Mouse (Mus musculus): Measurements from ENCODE around the gene Cacna1e. TPM values are rescaled to one million over a fixed set of nuclear protein-coding genes. Genes with fewer than 3 reads are reported as not detected.

The Cacna1e gene
- total and polyA plus RNA-seq, 2 experiments from 2014 or later: 10.3 to 68.4 TPM

DNA sequence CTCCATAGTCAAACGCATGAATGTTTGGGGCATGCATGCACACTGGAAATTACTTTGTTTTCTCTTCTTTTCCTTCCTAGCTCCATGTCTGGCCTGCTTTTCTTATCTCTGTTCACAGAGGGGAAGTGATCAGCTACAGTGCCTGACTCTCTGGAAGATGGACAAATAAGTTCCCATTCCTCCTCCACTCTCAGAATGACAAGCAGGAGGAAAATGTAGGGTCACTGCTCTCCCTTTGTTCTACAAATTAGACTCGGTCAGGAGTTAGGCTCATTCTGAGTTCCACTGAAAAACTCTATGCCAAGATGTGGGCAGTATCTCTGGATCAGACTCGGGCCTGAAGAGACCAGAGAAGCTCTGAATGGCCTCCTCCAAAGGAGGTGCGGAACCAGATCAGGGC, 275.8 kb downstream of the Cacna1e start:
- Histone ChIP-seq H3K4me2 (ENCODE audit: low read depth, low read length, poor library complexity, severe bottlenecking) (no peak overlapping the region), H3K4me3 (ENCODE audit: low read depth, low read length) (no peak overlapping the region), H3K36me3 (ENCODE audit: insufficient read depth, low read length) (no peaks in the 10 kb centered on the region), H3K27ac (ENCODE audit: low read depth, low read length) (no peak overlapping the region), H3K4me1 (ENCODE audit: insufficient read depth, low read length) (no peaks in the 10 kb centered on the region), H3K9ac (replicated peaks; ENCODE audit: low read length, poor library complexity, severe bottlenecking) (no peak overlapping the region), H3K9me3 (ENCODE audit: low read length) (no peaks in the 10 kb centered on the region), H3K27me3 (ENCODE audit: insufficient read depth, low read length) (no peaks in the 10 kb centered on the region)
- ATAC-seq (ENCODE audit: low FRiP score): no peak
- WGBS: 53% methylated on average over 4 of the region's 4 CpGs
- TF ChIP-seq CTCF (IDR thresholded peaks at IDR 0.05): no peak
- no peak for DNase-seq (ENCODE audit: low spot score)

DNA sequence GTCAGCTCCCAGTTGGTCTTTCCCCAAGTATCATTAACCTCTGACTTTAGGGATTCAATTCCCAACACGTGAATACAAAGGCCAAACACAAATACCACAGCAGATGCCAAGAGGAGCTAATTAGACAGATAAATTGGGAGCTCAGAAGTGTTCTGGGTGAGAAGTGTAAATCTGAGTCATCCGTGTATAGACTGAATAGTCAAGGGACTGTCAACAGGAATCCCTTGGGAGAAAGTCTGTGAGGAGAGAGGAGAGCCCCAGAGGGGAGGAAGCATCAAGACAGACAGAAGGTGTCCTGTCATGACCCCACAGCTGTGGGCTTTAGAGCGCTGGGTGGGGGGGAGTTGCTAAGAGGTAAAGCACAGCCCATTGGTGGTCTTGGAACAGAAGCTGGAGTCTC, 276.9 kb downstream of the Cacna1e start:
- H3K4me1 ChIP-seq (ENCODE audit: insufficient read depth, low read length): no peaks in the 10 kb centered on the region
- WGBS: 73% methylated on average over 3 of the region's 3 CpGs
- no peak overlapping the region for H3K4me2 ChIP-seq (ENCODE audit: low read depth, low read length, poor library complexity, severe bottlenecking)
- DNase-seq (ENCODE audit: low spot score) (no peak), ATAC-seq (ENCODE audit: low FRiP score) (no peak)
- H3K27me3 ChIP-seq (ENCODE audit: insufficient read depth, low read length): no peaks in the 10 kb centered on the region
- H3K36me3 ChIP-seq (ENCODE audit: insufficient read depth, low read length): no peaks in the 10 kb centered on the region
- TF ChIP-seq CTCF (IDR thresholded peaks at IDR 0.05): no peak
- no peak overlapping the region for H3K9ac ChIP-seq (replicated peaks; ENCODE audit: low read length, poor library complexity, severe bottlenecking)
- no peak overlapping the region for H3K4me3 ChIP-seq (ENCODE audit: low read depth, low read length)
- H3K9me3 ChIP-seq (ENCODE audit: low read length): no peaks in the 10 kb centered on the region
- no peak overlapping the region for H3K27ac ChIP-seq (ENCODE audit: low read depth, low read length)

- WGBS: 95% methylated on average over 2 of the region's 2 CpGs
- Histone ChIP-seq H3K27me3 (ENCODE audit: insufficient read depth, low read length) (no peaks in the 10 kb centered on the region), H3K9me3 (ENCODE audit: low read length) (no peaks in the 10 kb centered on the region), H3K27ac (ENCODE audit: low read depth, low read length) (no peak overlapping the region), H3K36me3 (ENCODE audit: insufficient read depth, low read length) (no peaks in the 10 kb centered on the region), H3K4me1 (ENCODE audit: insufficient read depth, low read length) (no peaks in the 10 kb centered on the region), H3K4me3 (ENCODE audit: low read depth, low read length) (no peak overlapping the region), H3K4me2 (ENCODE audit: low read depth, low read length, poor library complexity, severe bottlenecking) (no peak overlapping the region), H3K9ac (replicated peaks; ENCODE audit: low read length, poor library complexity, severe bottlenecking) (no peak overlapping the region)
- ATAC-seq (ENCODE audit: low FRiP score) (no peak), DNase-seq (ENCODE audit: low spot score) (no peak)
- no peak for TF ChIP-seq CTCF (IDR thresholded peaks at IDR 0.05)
Measured at GRCm38 (mm10) chr1:154605601-154606000, 278.7 kb downstream of the Cacna1e start.

DNA sequence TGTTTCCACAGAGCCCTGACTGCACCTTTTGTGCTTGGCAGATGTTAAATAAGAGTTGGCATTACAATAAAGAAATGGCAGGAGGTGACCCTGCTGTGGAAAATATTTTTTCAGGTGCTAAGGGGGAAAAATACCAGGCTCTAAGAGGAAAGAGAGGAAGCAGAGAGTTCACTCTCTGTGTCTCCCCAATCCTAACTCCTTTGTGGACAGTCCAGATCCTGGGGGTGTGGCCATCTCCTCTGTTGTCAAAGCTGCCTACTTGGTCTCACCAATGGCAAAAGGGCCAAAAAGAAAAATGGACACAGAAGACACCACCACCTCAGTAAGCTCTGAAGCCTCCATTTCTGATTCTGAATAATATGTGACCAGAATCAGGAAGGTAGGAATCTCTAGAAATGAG, 280.5 kb downstream of the Cacna1e start:
- no peaks in the 10 kb centered on the region for H3K9me3 ChIP-seq (ENCODE audit: low read length)

DNA sequence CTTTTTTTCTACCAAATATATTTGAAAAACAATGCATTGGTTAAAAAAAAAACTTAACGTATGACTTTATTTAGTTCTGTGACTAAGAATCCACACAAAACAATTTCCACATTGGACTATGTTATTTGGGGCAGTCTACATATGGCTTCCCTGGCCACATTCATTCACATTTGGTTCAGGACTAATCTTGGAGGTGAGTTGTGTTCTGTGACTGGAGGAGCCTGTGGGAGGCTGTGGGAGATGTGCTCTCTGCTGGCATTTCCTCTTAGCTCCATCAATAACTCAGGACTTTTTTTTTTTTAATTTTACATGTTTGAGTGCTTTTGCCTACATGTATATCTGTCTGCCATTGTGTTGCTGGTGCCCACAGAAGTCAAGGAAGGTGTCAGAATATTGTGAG, 281.8 kb downstream of the Cacna1e start:
- no peaks in the 10 kb centered on the region for H3K4me1 ChIP-seq (ENCODE audit: insufficient read depth, low read length)
- H3K4me3 ChIP-seq (ENCODE audit: low read depth, low read length): no peak overlapping the region
- no peak for TF ChIP-seq CTCF (IDR thresholded peaks at IDR 0.05)
- no peak overlapping the region for H3K4me2 ChIP-seq (ENCODE audit: low read depth, low read length, poor library complexity, severe bottlenecking)
- H3K9me3 ChIP-seq (ENCODE audit: low read length): no peaks in the 10 kb centered on the region
- no peaks in the 10 kb centered on the region for H3K27me3 ChIP-seq (ENCODE audit: insufficient read depth, low read length)
- H3K36me3 ChIP-seq (ENCODE audit: insufficient read depth, low read length): no peaks in the 10 kb centered on the region
- no peak overlapping the region for H3K27ac ChIP-seq (ENCODE audit: low read depth, low read length)
- no peak for DNase-seq (ENCODE audit: low spot score)
- 96% methylated on average over 1 of the region's 1 CpGs for WGBS
- ATAC-seq (ENCODE audit: low FRiP score): no peak
- H3K9ac ChIP-seq (replicated peaks; ENCODE audit: low read length, poor library complexity, severe bottlenecking): no peak overlapping the region

More for the DNA sequence above, 280.5 kb downstream of the Cacna1e start:
- no peaks in the 10 kb centered on the region for H3K27me3 ChIP-seq (ENCODE audit: insufficient read depth, low read length)
- no peaks in the 10 kb centered on the region for H3K4me1 ChIP-seq (ENCODE audit: insufficient read depth, low read length)
- TF ChIP-seq CTCF (IDR thresholded peaks at IDR 0.05): no peak
- H3K4me3 ChIP-seq (ENCODE audit: low read depth, low read length): no peak overlapping the region
- DNase-seq (ENCODE audit: low spot score): no peak
- no peak overlapping the region for H3K4me2 ChIP-seq (ENCODE audit: low read depth, low read length, poor library complexity, severe bottlenecking)
- ATAC-seq (ENCODE audit: low FRiP score): no peak
- H3K27ac ChIP-seq (ENCODE audit: low read depth, low read length): no peak overlapping the region
- no peaks in the 10 kb centered on the region for H3K36me3 ChIP-seq (ENCODE audit: insufficient read depth, low read length)
- H3K9ac ChIP-seq (replicated peaks; ENCODE audit: low read length, poor library complexity, severe bottlenecking): no peak overlapping the region

DNA sequence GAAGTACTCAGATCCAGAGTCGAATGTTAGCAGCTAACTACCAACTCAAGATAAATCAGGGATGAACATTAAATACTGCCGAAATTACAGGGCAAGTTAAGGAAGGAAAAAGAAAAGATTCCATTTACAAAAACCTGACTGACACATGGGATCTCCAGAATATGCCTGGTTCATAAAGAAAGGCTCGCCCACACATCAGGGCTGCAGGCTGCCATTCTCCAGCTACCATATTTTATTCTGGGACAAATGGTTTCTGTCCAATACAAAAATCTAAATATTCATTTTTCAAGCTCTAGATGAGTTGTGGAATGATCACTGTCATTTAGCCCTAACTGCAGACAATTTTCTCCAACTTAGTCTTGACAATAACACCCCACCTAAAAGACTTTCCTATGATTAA, 301.8 kb downstream of the Cacna1e start:
- Histone ChIP-seq H3K27me3 (ENCODE audit: insufficient read depth, low read length) (no peaks in the 10 kb centered on the region), H3K4me3 (ENCODE audit: low read depth, low read length) (no peak overlapping the region), H3K36me3 (ENCODE audit: insufficient read depth, low read length) (no peaks in the 10 kb centered on the region), H3K9ac (replicated peaks; ENCODE audit: low read length, poor library complexity, severe bottlenecking) (no peak overlapping the region), H3K27ac (ENCODE audit: low read depth, low read length) (no peak overlapping the region), H3K4me2 (ENCODE audit: low read depth, low read length, poor library complexity, severe bottlenecking) (no peak overlapping the region), H3K4me1 (ENCODE audit: insufficient read depth, low read length) (no peaks in the 10 kb centered on the region), H3K9me3 (ENCODE audit: low read length) (no peaks in the 10 kb centered on the region)
- ATAC-seq (ENCODE audit: low FRiP score) (no peak), DNase-seq (ENCODE audit: low spot score) (no peak)
- WGBS: 83% methylated on average over 3 of the region's 3 CpGs
- TF ChIP-seq CTCF (IDR thresholded peaks at IDR 0.05): no peak
